Mouse (Mus musculus): ENCODE data around the gene Cxcl9.

GRCm38 (mm10) chr5:92345006-92345405 is 17.1 kb upstream of the Cxcl9 start:
- TF ChIP-seq CTCF (IDR thresholded peaks at IDR 0.05; ENCODE audit: borderline replicate concordance, insufficient read depth, low read length) (no peak), POLR2A (IDR thresholded peaks at IDR 0.05; ENCODE audit: low read depth, low read length) (no peak)

All from embryonic fibroblast, embryonic 13.5 days (primary cell).